Mouse (Mus musculus) liver, embryonic 14.5 days (tissue): ENCODE results near the gene Cd8b1. TPM values are rescaled to one million over a fixed set of nuclear protein-coding genes. Genes with fewer than 3 reads are reported as not detected.

ENCODE experiments used
- ATAC-seq: fragments of 200-750 bp; cut with Nextera tagmentation; 2 replicates; pipeline ENCODE4 v1.8.0; 2017; ENCODE audit warnings: moderate number of reproducible peaks, mild to moderate bottlenecking, moderate library complexity; ENCODE audit not compliant: insufficient read depth
- DNase-seq, 3 experiments: peaks; one replicate each; pipeline ENCODE4 v3.0.0-alpha.2; 2012 to 2013; ENCODE audit warnings: low read depth in 3 of 3, low spot score in 3 of 3
- H3K27ac ChIP-seq: fragments of 300-500 bp; sonication (generic); 2 replicates; pipeline ENCODE4 v1.5.1; 2014; ENCODE audit warnings: moderate library complexity, mild to moderate bottlenecking, control low read depth, inconsistent platforms
- H3K27me3 ChIP-seq: fragments of 300-500 bp; sonication (generic); 2 replicates; pipeline ENCODE4 v1.6.1; 2014; ENCODE audit warnings: mild to moderate bottlenecking, low read length, moderate library complexity; ENCODE audit not compliant: control insufficient read depth, insufficient read depth
- H3K36me3 ChIP-seq: fragments of 300-500 bp; sonication (generic); replicated peaks from 2 replicates; pipeline ENCODE4 v1.6.1; 2014; ENCODE audit warnings: low read depth; ENCODE audit not compliant: control insufficient read depth, insufficient read depth
- H3K4me1 ChIP-seq, 2 experiments: fragments of 200-500 bp in 1 of 2; fragments of 300-500 bp in 1 of 2; sonication (generic) in 1 of 2; replicated peaks; 2 replicates each; pipeline ENCODE4 v1.6.1; 2012 to 2014; ENCODE audit warnings: antibody characterized with exemption in 1 of 2, inconsistent platforms in 1 of 2, low read length in 1 of 2; ENCODE audit not compliant: control insufficient read depth in 2 of 2, insufficient read depth in 2 of 2
- H3K4me2 ChIP-seq: fragments of 300-500 bp; sonication (generic); 2 replicates; pipeline ENCODE4 v1.6.1; 2014; ENCODE audit warnings: low read depth, mild to moderate bottlenecking, control low read depth, moderate library complexity
- H3K4me3 ChIP-seq, 2 experiments: fragments of 200-500 bp in 1 of 2; fragments of 300-500 bp in 1 of 2; sonication (generic) in 1 of 2; 2 replicates each; pipeline ENCODE4 v1.5.1; 2012 to 2014; ENCODE audit warnings: low read depth in 2 of 2, low read length in 2 of 2, mild to moderate bottlenecking in 2 of 2, control low read depth in 1 of 2, inconsistent platforms in 1 of 2, moderate library complexity in 1 of 2; ENCODE audit not compliant: insufficient read depth in 1 of 2
- H3K9ac ChIP-seq: fragments of 300-500 bp; sonication (generic); replicated peaks from 2 replicates; pipeline ENCODE4 v1.6.1; 2014; ENCODE audit warnings: mild to moderate bottlenecking, control low read depth, moderate library complexity
- H3K9me3 ChIP-seq: fragments of 300-500 bp; sonication (generic); 2 replicates; pipeline ENCODE4 v1.6.1; 2016; ENCODE audit warnings: low read length, mixed read lengths; ENCODE audit not compliant: control insufficient read depth
- CTCF ChIP-seq: IDR thresholded peaks from 2 replicates; pipeline ENCODE4 v1.5.1; 2016; ENCODE audit warnings: antibody characterized with exemption, low read depth, control low read depth
- EP300 ChIP-seq: IDR thresholded peaks from 2 replicates; pipeline ENCODE4 v1.6.1; 2016; ENCODE audit warnings: antibody characterized with exemption, low read depth
- WGBS: fragments of 180-500 bp; shearing (Covaris S2); extraction: QIAGEN DNeasy Blood & Tissue Kit; methylation state at CpG from one replicate; pipeline ENCODE4 v1.1.7; 2014; ENCODE audit not compliant: insufficient replicate concordance; 5-methylcytosine and 5-hydroxymethylcytosine counted together
- polyA plus RNA-seq, 2 experiments: library from polyadenylated mRNA; depleted of rRNA in 1 of 2; stranded (reverse) in 1 of 2; unstranded in 1 of 2; fragments of >200 nt; fragmentation: Nextera tagmentation in 1 of 2; extraction: Ambion mirVana in 1 of 2; gene quantifications; 2 replicates each; pipeline versions ENCODE4 v1.2.1 to v1.2.3; 2012 to 2014

The Cd8b1 gene
- polyA plus RNA-seq, 2 experiments, result not detected

DNA sequence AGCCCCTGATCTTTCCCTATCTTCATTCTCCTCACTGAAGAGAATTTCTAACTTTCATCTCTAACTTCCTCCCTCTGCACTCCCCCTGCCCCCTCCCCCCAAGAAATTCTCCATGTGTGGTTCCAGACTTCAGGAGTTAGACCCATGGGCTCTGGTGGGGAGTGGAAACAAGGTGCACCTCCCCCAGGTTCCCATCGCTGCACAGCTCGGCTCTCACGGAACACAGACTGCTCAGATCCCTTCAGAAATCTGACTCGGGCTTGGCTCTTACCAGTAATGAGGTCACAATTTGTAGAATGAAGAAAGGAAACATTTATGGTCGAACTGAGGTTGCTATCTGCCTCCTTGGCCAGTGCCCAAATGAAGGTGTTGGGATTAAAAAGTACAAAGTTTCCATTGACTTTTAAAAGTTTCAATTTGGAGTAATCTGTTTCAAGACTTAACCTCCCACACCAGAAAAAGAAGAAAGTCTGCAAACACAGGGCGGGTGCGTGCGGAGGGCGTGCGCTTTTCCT is 38.6 kb downstream of the Cd8b1 start:
- no peak overlapping the region for H3K4me2 ChIP-seq
- no peaks in the 10 kb centered on the region for H3K9me3 ChIP-seq
- no peak overlapping the region for H3K9ac ChIP-seq
- H3K4me3 ChIP-seq, result no peak overlapping the region
- no peak for DNase-seq
- H3K27me3 ChIP-seq, result no peaks in the 10 kb centered on the region
- no peak overlapping the region for H3K27ac ChIP-seq
- TF ChIP-seq CTCF (no peak), EP300 (no peak)
- 73% methylated on average over 10 of the region's 10 CpGs for WGBS
- no peak for ATAC-seq
- no peaks in the 10 kb centered on the region for H3K36me3 ChIP-seq
- no peaks in the 10 kb centered on the region for H3K4me1 ChIP-seq

DNA sequence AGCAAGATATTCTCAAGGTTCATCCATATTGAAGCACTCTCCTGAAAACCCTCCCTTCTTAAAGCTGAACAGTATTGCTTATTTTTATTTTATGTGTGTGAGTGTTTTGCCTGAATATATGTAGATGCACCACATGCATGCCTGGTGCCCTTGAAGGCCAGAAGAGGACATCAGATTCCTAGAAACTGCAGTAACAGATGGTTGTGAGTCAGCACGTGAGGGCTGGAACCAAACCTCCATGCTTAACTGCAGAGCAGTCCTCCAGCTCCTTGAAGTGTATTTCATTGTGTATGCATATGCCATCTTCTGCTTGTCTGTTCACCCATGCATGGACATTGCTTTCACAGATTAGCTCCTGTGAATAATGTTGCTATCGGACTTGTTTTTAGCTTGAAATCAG is 41.4 kb downstream of the Cd8b1 start:
- TF ChIP-seq EP300 (no peak), CTCF (no peak)
- Histone ChIP-seq H3K4me2 (no peak overlapping the region), H3K9me3 (no peaks in the 10 kb centered on the region), H3K36me3 (no peaks in the 10 kb centered on the region), H3K27me3 (no peaks in the 10 kb centered on the region), H3K9ac (no peak overlapping the region), H3K4me3 (no peak overlapping the region), H3K27ac (no peak overlapping the region), H3K4me1 (no peaks in the 10 kb centered on the region)
- no peak for ATAC-seq
- WGBS, result 49% methylated on average over 2 of the region's 2 CpGs
- DNase-seq, result no peak

DNA sequence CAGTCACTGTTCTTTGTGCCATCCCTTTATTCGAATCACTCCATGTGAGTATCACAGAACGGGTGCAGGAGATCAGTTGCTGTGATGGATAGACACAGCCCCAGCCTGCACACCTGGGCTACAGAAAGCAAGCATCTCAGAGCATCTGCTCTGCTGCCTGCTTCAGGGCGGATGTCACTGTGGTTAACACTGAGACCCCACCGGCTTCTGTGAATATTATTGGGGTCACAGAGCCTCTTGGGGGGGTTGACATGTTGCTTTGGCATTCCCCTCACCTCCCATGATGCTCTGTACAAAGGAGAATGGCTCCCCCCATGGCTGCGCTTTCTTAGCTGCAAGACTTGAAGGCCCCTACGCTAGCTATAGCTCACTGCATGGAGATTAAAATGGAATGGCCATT is 46.8 kb downstream of the Cd8b1 start:
- Histone ChIP-seq H3K36me3 (no peaks in the 10 kb centered on the region), H3K4me1 (no peaks in the 10 kb centered on the region), H3K27me3 (no peaks in the 10 kb centered on the region), H3K9me3 (no peaks in the 10 kb centered on the region), H3K27ac (no peak overlapping the region), H3K4me2 (no peak overlapping the region), H3K9ac (no peak overlapping the region), H3K4me3 (no peak overlapping the region)
- no peak for TF ChIP-seq CTCF
- no peak for TF ChIP-seq EP300
- DNase-seq, result no peak
- ATAC-seq, result no peak
- 64% methylated on average over 6 of the region's 6 CpGs for WGBS

DNA sequence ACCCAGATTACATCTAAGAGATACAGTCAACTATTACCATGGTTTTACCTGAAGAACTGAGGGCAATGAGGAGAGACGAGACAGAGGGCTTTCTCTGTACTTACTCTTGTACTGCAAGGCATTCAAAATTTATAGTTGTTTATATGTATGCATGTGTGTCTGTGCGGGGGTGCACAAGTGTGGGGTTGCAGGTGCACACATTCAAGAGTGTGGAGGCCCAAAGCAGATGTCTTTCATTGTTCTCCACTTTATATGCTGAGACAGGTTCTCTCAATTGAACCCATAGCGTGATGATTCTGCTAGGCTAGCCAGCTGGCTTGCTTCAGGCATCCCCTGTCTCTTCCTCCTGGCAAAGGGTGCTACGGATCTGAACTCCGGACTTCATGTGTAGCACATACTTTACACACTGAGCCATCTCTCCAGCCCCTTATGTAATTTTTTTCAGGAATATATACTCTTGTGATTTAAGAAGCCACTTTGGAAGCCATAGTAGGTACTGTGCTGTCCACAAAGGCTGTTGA is 48.6 kb downstream of the Cd8b1 start:
- TF ChIP-seq CTCF, result no peak
- ATAC-seq, result no peak
- H3K4me2 ChIP-seq, result no peak overlapping the region
- no peak overlapping the region for H3K9ac ChIP-seq
- no peak for DNase-seq
- WGBS, result 71% methylated on average over 5 of the region's 5 CpGs
- no peak overlapping the region for H3K4me3 ChIP-seq
- H3K4me1 ChIP-seq, result no peaks in the 10 kb centered on the region
- H3K36me3 ChIP-seq, result no peaks in the 10 kb centered on the region
- no peak overlapping the region for H3K27ac ChIP-seq
- H3K9me3 ChIP-seq, result no peaks in the 10 kb centered on the region
- no peaks in the 10 kb centered on the region for H3K27me3 ChIP-seq

DNA sequence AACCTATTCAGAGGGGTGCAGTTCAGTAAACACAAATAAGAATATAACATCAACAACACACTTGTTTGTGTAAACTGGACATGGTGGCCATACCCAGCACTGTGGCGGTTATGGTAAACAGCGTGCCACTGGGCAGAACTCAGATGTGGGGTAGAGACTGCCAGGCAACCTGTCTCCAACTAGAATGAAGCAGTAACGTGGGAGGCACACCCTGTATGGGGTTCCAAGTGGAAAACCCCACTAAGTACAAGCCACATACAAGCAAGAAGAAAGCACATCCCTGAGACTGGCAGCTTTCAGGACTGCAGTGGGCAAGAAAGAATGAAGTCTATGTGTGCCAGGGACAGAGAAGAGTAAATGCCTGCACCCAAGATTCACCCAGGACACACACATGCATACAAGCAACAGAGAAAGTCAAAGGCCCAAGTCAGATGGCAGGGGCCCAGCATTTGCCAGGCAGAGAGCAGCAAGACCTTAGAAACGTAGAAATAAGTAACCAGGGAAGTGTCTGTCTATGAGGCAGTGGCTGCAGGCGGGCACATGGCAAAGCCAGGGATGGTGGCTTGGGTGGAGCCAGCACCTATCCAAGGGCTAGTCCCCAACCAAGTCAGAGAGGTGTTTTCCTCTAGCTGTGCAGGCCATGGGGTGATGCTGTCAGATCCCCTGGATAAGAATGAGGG is 49.6 kb downstream of the Cd8b1 start:
- Histone ChIP-seq H3K27ac (no peak overlapping the region), H3K9me3 (no peaks in the 10 kb centered on the region), H3K9ac (no peak overlapping the region), H3K4me1 (no peaks in the 10 kb centered on the region), H3K4me2 (no peak overlapping the region), H3K4me3 (no peak overlapping the region), H3K27me3 (no peaks in the 10 kb centered on the region), H3K36me3 (no peaks in the 10 kb centered on the region)
- ATAC-seq (no peak), DNase-seq (no peak)
- WGBS, result 54% methylated on average over 5 of the region's 5 CpGs
- no peak for TF ChIP-seq EP300
- TF ChIP-seq CTCF, result no peak
